Mouse (Mus musculus) ES-E14 (cell line): Measurements from ENCODE around the gene Gldc. TPM values are rescaled to one million over a fixed set of nuclear protein-coding genes. Genes with fewer than 3 reads are reported as not detected.

Experiments used
- DNase-seq: peaks from one replicate; pipeline ENCODE4 v3.0.0-alpha.2; 2013; ENCODE audit warnings: low read depth, low spot score
- H3K27ac ChIP-seq: 2 replicates; pipeline ENCODE4 v1.5.1; 2012; ENCODE audit warnings: low read depth, mild to moderate bottlenecking, low read length, moderate library complexity, mixed read lengths; ENCODE audit not compliant: poor library complexity, insufficient read depth, severe bottlenecking
- H3K36me3 ChIP-seq: 2 replicates; pipeline ENCODE4 v1.6.1; 2012; ENCODE audit warnings: mild to moderate bottlenecking, low read length, moderate library complexity, mixed read lengths; ENCODE audit not compliant: control insufficient read depth, poor library complexity, insufficient read depth, severe bottlenecking
- H3K4me1 ChIP-seq, 2 experiments: fragments of 150-350 bp in 1 of 2; sonication (generic) in 1 of 2; 2 replicates each; pipeline ENCODE4 v1.6.1; 2012; ENCODE audit warnings: low read length in 2 of 2, mild to moderate bottlenecking in 1 of 2, mixed read lengths in 1 of 2; ENCODE audit not compliant: control insufficient read depth in 2 of 2, insufficient read depth in 2 of 2, poor library complexity in 1 of 2
- H3K4me3 ChIP-seq, 2 experiments: fragments of 150-350 bp in 1 of 2; sonication (generic) in 1 of 2; 2 replicates each; pipeline ENCODE4 v1.5.1; 2012; ENCODE audit warnings: low read length in 2 of 2, low read depth in 1 of 2, mild to moderate bottlenecking in 1 of 2, mixed read lengths in 1 of 2; ENCODE audit not compliant: insufficient read depth in 1 of 2, poor library complexity in 1 of 2, severe bottlenecking in 1 of 2
- H3K9ac ChIP-seq: 2 replicates; pipeline ENCODE4 v1.6.1; 2012; ENCODE audit warnings: low read depth, mild to moderate bottlenecking, low read length, mixed read lengths; ENCODE audit not compliant: poor library complexity, insufficient read depth, severe bottlenecking
- H3K9me3 ChIP-seq: fragments of 150-350 bp; sonication (generic); 2 replicates; pipeline ENCODE4 v1.6.1; 2012; ENCODE audit warnings: low read depth, mild to moderate bottlenecking, low read length; ENCODE audit not compliant: control insufficient read depth, insufficient read depth
- CHD2 ChIP-seq: IDR thresholded peaks from 2 replicates; pipeline ENCODE4 v1.6.1; 2014; ENCODE audit warnings: mild to moderate bottlenecking, low read depth, low read length, inconsistent platforms
- HCFC1 ChIP-seq: IDR thresholded peaks from 2 replicates; pipeline ENCODE4 v1.6.1; 2012; ENCODE audit warnings: low read length, inconsistent platforms, borderline replicate concordance; ENCODE audit not compliant: insufficient read depth
- MAFK ChIP-seq: IDR thresholded peaks from 2 replicates; pipeline ENCODE4 v1.6.1; 2014; ENCODE audit warnings: mild to moderate bottlenecking, low read depth, low read length, inconsistent platforms; ENCODE audit not compliant: insufficient read depth
- ZC3H11A ChIP-seq: IDR thresholded peaks from 2 replicates; pipeline ENCODE4 v1.6.1; 2012; ENCODE audit warnings: low read depth, mild to moderate bottlenecking, inconsistent platforms, low read length, borderline replicate concordance
- ZNF384 ChIP-seq: IDR thresholded peaks from 2 replicates; pipeline ENCODE4 v1.6.1; 2012; ENCODE audit warnings: low read depth, low read length, inconsistent platforms
- in situ Hi-C, 2 experiments: fragments of 600-800 bp; cut with MboI; formaldehyde crosslinking; loops; one replicate each; pipeline ENCODE4 v1.15.1; 2025; ENCODE audit warnings: low sequenced_read_pairs in 2 of 2, inconsistent platforms in 1 of 2; ENCODE audit not compliant: unreplicated experiment in 2 of 2
- total RNA-seq: library from RNA; depleted of rRNA; stranded (reverse); fragments of 300-350 nt; gene quantifications from 2 replicates; pipeline ENCODE4 v1.2.3, GENCODE M21; 2012

Gene Gldc
- total RNA-seq, 1 experiment, result 188 TPM

DNA sequence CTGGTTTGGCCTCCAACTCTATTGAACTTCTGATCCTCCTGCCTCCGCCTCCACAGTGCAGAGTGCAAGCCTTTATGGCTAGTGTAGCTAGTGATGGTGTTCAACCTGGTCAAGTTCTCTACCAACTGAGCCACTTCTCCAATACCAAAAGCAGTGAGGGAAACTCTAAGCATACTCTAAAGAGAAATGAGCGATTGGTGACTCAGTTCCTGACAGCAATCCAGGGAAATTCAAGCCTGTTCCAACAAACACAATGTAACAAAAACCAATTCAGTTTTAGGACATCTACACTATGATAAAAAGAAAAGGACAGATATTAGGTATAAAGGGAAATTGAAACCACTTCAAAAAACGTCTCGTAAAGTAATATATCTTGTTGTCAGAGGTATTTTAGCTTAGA lies 27.9 kb downstream of the Gldc start:
- Histone ChIP-seq H3K9me3 (no peaks in the 10 kb centered on the region), H3K9ac (no peak overlapping the region), H3K27ac (no peak overlapping the region), H3K36me3 (peaks cover 47% of the 10 kb centered on the region), H3K4me3 (no peak overlapping the region), H3K4me1 (no peaks in the 10 kb centered on the region)
- TF ChIP-seq ZNF384 (no peak), ZC3H11A (no peak), CHD2 (no peak), HCFC1 (no peak), MAFK (no peak)
- no peak for DNase-seq
- in situ Hi-C loops, result no loop called here

DNA sequence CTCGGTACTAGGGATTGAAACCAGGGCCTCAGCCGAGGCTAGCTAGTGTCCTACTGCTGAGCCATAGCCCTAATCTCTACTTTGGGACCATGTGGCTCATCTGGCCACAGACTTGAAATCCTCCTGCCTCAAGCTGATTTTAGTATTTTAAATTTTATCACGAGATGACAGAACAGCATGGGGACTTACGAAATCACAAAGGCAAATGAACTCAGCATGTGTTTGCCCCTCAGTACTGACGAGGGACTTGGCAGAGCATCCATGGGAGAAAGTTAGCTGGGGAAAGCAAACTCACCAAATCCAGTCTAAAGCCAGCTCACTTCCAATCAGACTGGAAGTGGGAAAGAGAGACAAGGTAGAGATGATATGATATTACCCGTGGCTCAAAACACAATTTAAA lies 28.5 kb downstream of the Gldc start:
- Histone ChIP-seq H3K4me3 (no peak overlapping the region), H3K36me3 (peaks cover 49% of the 10 kb centered on the region), H3K9ac (no peak overlapping the region), H3K4me1 (no peaks in the 10 kb centered on the region), H3K9me3 (no peaks in the 10 kb centered on the region), H3K27ac (no peak overlapping the region)
- no peak for TF ChIP-seq ZNF384
- TF ChIP-seq HCFC1, result no peak
- in situ Hi-C loops, result no loop called here
- no peak for DNase-seq

DNA sequence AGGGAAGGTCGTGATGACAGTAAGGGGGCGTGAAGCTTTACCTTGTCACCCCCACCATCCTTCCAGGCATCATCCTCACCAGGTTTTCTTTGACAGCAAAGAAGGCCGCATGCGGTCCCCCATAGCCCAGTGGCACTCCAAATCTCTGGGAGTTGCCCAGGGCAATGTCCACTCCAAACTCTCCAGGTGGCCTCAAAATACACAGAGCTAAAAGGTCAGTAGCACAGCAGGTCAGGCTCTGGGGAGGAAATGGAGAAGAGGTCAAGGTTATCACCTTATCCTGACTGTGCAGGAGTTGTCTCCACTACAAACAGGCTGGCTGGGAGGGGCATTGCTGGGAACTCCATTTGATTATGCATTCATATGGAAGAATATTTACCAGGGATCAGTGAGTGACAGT lies 30.1 kb downstream of the Gldc start:
- in situ Hi-C loops, result no loop called here

DNA sequence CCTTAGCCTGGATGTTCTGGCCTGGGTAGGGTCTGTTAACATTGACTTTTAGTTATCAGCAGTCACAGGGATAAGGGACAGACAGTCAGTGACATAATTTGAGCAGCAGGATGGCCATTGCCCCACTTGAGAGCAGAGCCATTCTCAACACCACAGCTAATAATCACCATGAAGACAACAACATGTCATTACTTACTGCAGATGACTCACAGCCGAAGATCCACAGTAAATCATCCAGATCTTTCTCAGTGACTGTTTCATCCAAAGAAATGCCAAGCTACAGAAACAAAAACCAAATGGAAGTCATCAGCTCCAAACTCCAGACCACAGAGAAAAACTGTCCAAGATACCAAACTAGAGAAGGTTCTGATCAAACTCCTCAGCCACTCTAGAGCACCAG lies 38.9 kb downstream of the Gldc start:
- DNase-seq, result no peak
- Histone ChIP-seq H3K4me1 (no peaks in the 10 kb centered on the region), H3K27ac (no peak overlapping the region), H3K4me3 (no peak overlapping the region), H3K9me3 (no peaks in the 10 kb centered on the region), H3K9ac (no peak overlapping the region), H3K36me3 (peaks cover 34% of the 10 kb centered on the region)
- in situ Hi-C loops, result no loop called here
- TF ChIP-seq ZNF384, result no peak
- TF ChIP-seq MAFK, result no peak
- TF ChIP-seq HCFC1, result no peak
- no peak for TF ChIP-seq CHD2
- no peak for TF ChIP-seq ZC3H11A

More for the DNA sequence above, 30.1 kb downstream of the Gldc start:
- H3K27ac ChIP-seq, result no peak overlapping the region
- TF ChIP-seq HCFC1, result no peak
- TF ChIP-seq ZC3H11A, result no peak
- TF ChIP-seq MAFK, result no peak
- DNase-seq, result no peak
- H3K9me3 ChIP-seq, result no peaks in the 10 kb centered on the region
- peaks cover 43% of the 10 kb centered on the region for H3K36me3 ChIP-seq
- no peak overlapping the region for H3K9ac ChIP-seq
- no peaks in the 10 kb centered on the region for H3K4me1 ChIP-seq
- H3K4me3 ChIP-seq, result no peak overlapping the region

DNA sequence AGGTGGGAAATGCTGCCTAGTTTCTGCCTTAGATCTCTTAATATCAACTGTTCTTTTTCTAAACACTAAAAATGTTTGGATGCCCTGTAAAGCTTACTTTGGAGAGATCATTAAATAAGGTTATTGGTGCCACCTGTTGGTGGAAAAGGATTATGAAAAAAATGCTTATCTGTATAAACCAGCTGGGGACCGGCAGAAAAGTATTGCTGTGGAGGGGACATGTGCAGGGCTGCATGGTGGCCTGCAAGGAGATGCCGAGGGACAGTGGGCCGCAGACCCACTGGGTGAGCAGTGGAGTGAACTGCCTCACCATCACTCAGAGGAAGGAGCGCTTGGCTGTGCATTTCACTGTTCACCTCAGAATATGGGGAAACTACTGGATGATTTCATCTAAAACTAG lies 47.1 kb downstream of the Gldc start:
- Histone ChIP-seq H3K9me3 (no peaks in the 10 kb centered on the region), H3K36me3 (peaks cover 39% of the 10 kb centered on the region), H3K4me3 (no peak overlapping the region), H3K4me1 (no peaks in the 10 kb centered on the region), H3K27ac (no peak overlapping the region), H3K9ac (no peak overlapping the region)
- DNase-seq, result no peak
- in situ Hi-C loops, result no loop called here
- TF ChIP-seq CHD2, result no peak
- TF ChIP-seq ZC3H11A, result no peak
- TF ChIP-seq MAFK, result no peak
- no peak for TF ChIP-seq HCFC1
- TF ChIP-seq ZNF384, result no peak
